Mouse (Mus musculus) myocyte (in vitro differentiated cells): ENCODE data around the gene Rapgef4.

ENCODE experiments used
- CEBPB ChIP-seq: IDR thresholded peaks from 2 replicates; pipeline ENCODE4 v1.6.1; 2011; ENCODE audit warnings: mild to moderate bottlenecking, moderate library complexity; ENCODE audit not compliant: poor library complexity, insufficient read depth, severe bottlenecking
- E2F4 ChIP-seq: IDR thresholded peaks from one replicate; pipeline ENCODE4 v1.6.1; 2011; ENCODE audit warnings: mild to moderate bottlenecking, control low read depth, moderate library complexity; ENCODE audit not compliant: insufficient read depth
- MAX ChIP-seq: IDR thresholded peaks from one replicate; pipeline ENCODE4 v1.6.1; 2011; ENCODE audit warnings: low read depth, mild to moderate bottlenecking, control low read depth
- MYOD1 ChIP-seq, 3 experiments: IDR thresholded peaks; one replicate each; pipeline ENCODE4 v1.6.1; 2011; ENCODE audit warnings: control low read depth in 2 of 3, low read depth in 2 of 3, mild to moderate bottlenecking in 2 of 3, moderate library complexity in 1 of 3; ENCODE audit not compliant: insufficient read length in 2 of 3, control insufficient read depth in 1 of 3
- POLR2A ChIP-seq: IDR thresholded peaks from one replicate; pipeline ENCODE4 v1.6.1; 2011; ENCODE audit warnings: low read depth, mild to moderate bottlenecking, control low read depth, moderate library complexity; ENCODE audit not compliant: insufficient read length
- POLR2AphosphoS2 ChIP-seq: IDR thresholded peaks from one replicate; pipeline ENCODE4 v1.6.1; 2011; ENCODE audit warnings: low read depth, control low read depth; ENCODE audit not compliant: insufficient read length
- REST ChIP-seq: IDR thresholded peaks from one replicate; pipeline ENCODE4 v1.6.1; 2011; ENCODE audit warnings: mild to moderate bottlenecking, control low read depth, moderate library complexity; ENCODE audit not compliant: insufficient read depth, insufficient read length
- SRF ChIP-seq: IDR thresholded peaks from one replicate; pipeline ENCODE4 v1.6.1; 2011; ENCODE audit warnings: low read depth; ENCODE audit not compliant: control insufficient read depth, insufficient read length
- TCF12 ChIP-seq: IDR thresholded peaks from one replicate; pipeline ENCODE4 v1.6.1; 2011; ENCODE audit warnings: mild to moderate bottlenecking, control low read depth; ENCODE audit not compliant: poor library complexity, insufficient read depth, severe bottlenecking
- TCF3 ChIP-seq: IDR thresholded peaks from one replicate; pipeline ENCODE4 v1.6.1; 2011; ENCODE audit warnings: low read depth, control low read depth; ENCODE audit not compliant: insufficient read length
- USF1 ChIP-seq: IDR thresholded peaks from one replicate; pipeline ENCODE4 v1.6.1; 2011; ENCODE audit warnings: low read depth, mild to moderate bottlenecking, control low read depth, moderate library complexity

- TF ChIP-seq POLR2AphosphoS2 (no peak), TCF12 (no peak), TCF3 (no peak), POLR2A (no peak), MYOD1 (IDR thresholded peaks at IDR 0.05; ENCODE audit: control insufficient read depth in 1 of 3, insufficient read length in 2 of 3, low read depth in 2 of 3) (no peak), USF1 (no peak), MAX (no peak), E2F4 (no peak), CEBPB (no peak), SRF (no peak), REST (no peak)
Observed at GRCm38 (mm10) chr2:72222736-72223455, 241.9 kb downstream of the Rapgef4 start.
